Mouse (Mus musculus) cerebellum, adult 2 months (tissue): Measurements from ENCODE around the gene Mpv17l2.

Experiments
- CTCF ChIP-seq: fragments of 200-500 bp; IDR thresholded peaks from 2 replicates; pipeline ENCODE4 v1.5.1; 2011; ENCODE audit warnings: low read depth, mild to moderate bottlenecking, control low read depth, low read length, moderate library complexity, borderline replicate concordance; ENCODE audit not compliant: insufficient read depth
- POLR2A ChIP-seq: fragments of 200-500 bp; IDR thresholded peaks from 2 replicates; pipeline ENCODE4 v1.6.1; 2011; ENCODE audit warnings: low read length, control low read depth, borderline replicate concordance; ENCODE audit not compliant: insufficient read depth

- TF ChIP-seq CTCF (no peak), POLR2A (no peak)
These were observed 10.5 kb upstream of the Mpv17l2 start for GRCm38 (mm10) chr8:70771217-70771616.
